Mouse (Mus musculus) heart, embryonic 16.5 days (tissue): ENCODE data around the gene Hdac4. TPM values are rescaled to one million over a fixed set of nuclear protein-coding genes. Genes with fewer than 3 reads are reported as not detected.
A peak's percentile ranks its signal among the peaks of the same experiment; 100 is the strongest.

Experiments
- ATAC-seq: fragments of 200-750 bp; cut with Nextera tagmentation; replicated peaks from 2 replicates; pipeline ENCODE4 v1.8.0; 2017; ENCODE audit warnings: moderate number of reproducible peaks; ENCODE audit not compliant: insufficient read depth, low FRiP score; ENCODE audit errors: extremely low read depth
- H3K27ac ChIP-seq: fragments of 300-500 bp; sonication (generic); 2 replicates; pipeline ENCODE4 v1.5.1; 2014; ENCODE audit warnings: mild to moderate bottlenecking, low read length, control low read depth, moderate library complexity
- H3K27me3 ChIP-seq: fragments of 300-500 bp; sonication (generic); 2 replicates; pipeline ENCODE4 v1.6.1; 2014; ENCODE audit warnings: low read length, mixed read lengths; ENCODE audit not compliant: control insufficient read depth, insufficient read depth
- H3K36me3 ChIP-seq: fragments of 300-500 bp; sonication (generic); 2 replicates; pipeline ENCODE4 v1.6.1; 2014; ENCODE audit not compliant: control insufficient read depth, insufficient read depth
- H3K4me1 ChIP-seq: fragments of 300-500 bp; sonication (generic); 2 replicates; pipeline ENCODE4 v1.6.1; 2014; ENCODE audit warnings: low read length, mixed read lengths; ENCODE audit not compliant: control insufficient read depth, insufficient read depth
- H3K4me2 ChIP-seq: fragments of 300-500 bp; sonication (generic); 2 replicates; pipeline ENCODE4 v1.6.1; 2014; ENCODE audit warnings: low read depth, mild to moderate bottlenecking, control low read depth, low read length
- H3K4me3 ChIP-seq: fragments of 300-500 bp; sonication (generic); 2 replicates; pipeline ENCODE4 v1.5.1; 2014; ENCODE audit warnings: mild to moderate bottlenecking, control low read depth, low read length
- H3K9ac ChIP-seq: fragments of 300-500 bp; sonication (generic); 2 replicates; pipeline ENCODE4 v1.6.1; 2014; ENCODE audit warnings: low read length, control low read depth
- H3K9me3 ChIP-seq: fragments of 300-500 bp; sonication (generic); replicated peaks from 2 replicates; pipeline ENCODE4 v1.6.1; 2016; ENCODE audit warnings: low read length; ENCODE audit not compliant: control insufficient read depth
- WGBS: fragments of 180-500 bp; shearing (Covaris S2); extraction: QIAGEN DNeasy Blood & Tissue Kit; methylation state at CpG from one replicate; pipeline ENCODE4 v1.1.7; 2014; 5-methylcytosine and 5-hydroxymethylcytosine counted together
- polyA plus RNA-seq: library from polyadenylated mRNA; unstranded; fragments of >200 nt; fragmentation: Nextera tagmentation; extraction: Ambion mirVana; gene quantifications from 2 replicates; pipeline ENCODE4 v1.2.1, GENCODE M21; 2015

Hdac4 gene
- polyA plus RNA-seq, 1 experiment from 2014 or later, result 18.1 TPM

- WGBS, result 73% methylated on average over 8 of the region's 8 CpGs
- Histone ChIP-seq H3K4me3 (no peak overlapping the region), H3K4me1 (no peaks in the 10 kb centered on the region), H3K9me3 (no peaks in the 10 kb centered on the region), H3K4me2 (no peak overlapping the region), H3K9ac (no peak overlapping the region), H3K27ac (no peak overlapping the region), H3K27me3 (no peaks in the 10 kb centered on the region), H3K36me3 (peaks cover 29% of the 10 kb centered on the region)
- no peak for ATAC-seq
Observed at GRCm38 (mm10) chr1:91987431-91987830, 208.1 kb downstream of the Hdac4 start.

DNA sequence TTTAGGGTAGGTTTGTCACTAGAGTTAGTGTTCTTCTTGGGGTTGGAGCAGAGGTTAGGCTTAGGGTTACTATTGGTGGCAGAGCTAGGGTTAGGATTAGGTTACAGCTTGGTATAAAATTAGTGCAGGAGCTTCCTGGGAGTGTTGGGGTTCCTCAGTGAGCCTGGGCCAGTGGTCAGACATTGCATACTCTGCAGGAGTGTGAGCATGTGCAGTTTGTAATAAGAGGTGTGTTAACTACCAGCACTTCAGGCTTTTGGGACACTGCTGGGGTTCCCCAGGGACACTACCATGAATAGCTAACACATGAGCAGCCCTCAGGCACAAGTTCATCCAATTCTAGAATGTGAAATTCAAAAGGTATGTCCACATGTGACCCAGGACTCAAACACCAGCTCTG is 209.7 kb downstream of the Hdac4 start:
- no peak overlapping the region for H3K9ac ChIP-seq
- H3K4me3 ChIP-seq, result no peak overlapping the region
- no peak for ATAC-seq
- H3K4me2 ChIP-seq, result no peak overlapping the region
- H3K9me3 ChIP-seq, result no peaks in the 10 kb centered on the region
- H3K4me1 ChIP-seq, result no peaks in the 10 kb centered on the region
- no peaks in the 10 kb centered on the region for H3K27me3 ChIP-seq
- H3K27ac ChIP-seq, result no peak overlapping the region
- peaks cover 23% of the 10 kb centered on the region for H3K36me3 ChIP-seq

- no peak overlapping the region for H3K9ac ChIP-seq
- H3K9me3 ChIP-seq, result no peaks in the 10 kb centered on the region
- H3K27ac ChIP-seq, result no peak overlapping the region
- H3K36me3 ChIP-seq, result peaks cover 20% of the 10 kb centered on the region
- no peaks in the 10 kb centered on the region for H3K27me3 ChIP-seq
- H3K4me3 ChIP-seq, result no peak overlapping the region
- WGBS, result 75% methylated on average over 8 of the region's 8 CpGs
- no peaks in the 10 kb centered on the region for H3K4me1 ChIP-seq
- no peak overlapping the region for H3K4me2 ChIP-seq
- ATAC-seq, result no peak
Observed at GRCm38 (mm10) chr1:91984507-91984906, 211.0 kb downstream of the Hdac4 start.

DNA sequence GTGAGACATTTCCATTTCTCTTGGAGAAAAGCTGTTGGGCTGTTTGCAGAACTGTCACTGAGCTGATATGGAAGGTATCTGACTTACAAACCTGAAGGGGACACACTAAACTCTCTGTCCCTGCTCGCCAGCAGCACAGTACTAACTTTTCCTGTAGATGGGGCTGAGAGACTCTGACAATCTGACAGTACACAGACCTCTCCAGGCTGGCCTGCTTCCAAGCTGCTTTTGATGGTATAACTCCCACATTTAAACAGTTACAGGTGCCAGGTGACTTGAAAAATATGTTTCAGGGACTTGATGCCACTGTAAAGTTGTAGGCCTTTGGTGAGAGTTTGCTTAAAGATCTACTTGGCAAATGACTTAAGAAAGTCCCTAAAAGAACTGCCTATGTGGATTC is 214.1 kb downstream of the Hdac4 start:
- ATAC-seq, result peak; percentile 55; the same call in 1 of the 2 replicates
- Histone ChIP-seq H3K4me2 (no peak overlapping the region), H3K36me3 (peaks cover 10% of the 10 kb centered on the region), H3K27me3 (no peaks in the 10 kb centered on the region), H3K4me3 (no peak overlapping the region), H3K9me3 (no peaks in the 10 kb centered on the region), H3K9ac (no peak overlapping the region), H3K4me1 (0 out of 2 replicates have a peak, but pooled peaks cover 4% of the 10 kb centered on the region), H3K27ac (no peak overlapping the region)
- 31% methylated on average over 1 of the region's 1 CpGs for WGBS

DNA sequence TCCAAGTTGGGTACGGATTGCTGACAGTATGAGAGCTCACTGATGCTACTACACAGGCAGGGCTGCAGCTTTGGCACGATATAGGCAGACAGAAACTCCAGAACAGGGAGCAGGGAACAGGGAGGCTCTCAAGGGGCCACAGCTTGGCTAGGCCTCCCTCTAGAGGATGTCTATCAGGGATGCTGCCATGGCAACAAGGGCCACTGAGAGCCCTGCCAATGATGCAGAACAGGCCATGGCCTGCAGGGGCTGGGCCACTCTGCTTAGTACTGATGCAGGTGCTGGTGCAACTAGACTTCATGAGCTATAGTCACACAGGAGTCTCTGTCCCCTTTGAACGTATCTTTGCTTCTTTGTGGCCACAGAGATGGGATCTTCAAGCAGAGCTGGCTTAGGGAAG is 217.1 kb downstream of the Hdac4 start:
- 55% methylated on average over 3 of the region's 3 CpGs for WGBS
- no peak overlapping the region for H3K4me3 ChIP-seq
- no peaks in the 10 kb centered on the region for H3K27me3 ChIP-seq
- no peak overlapping the region for H3K4me2 ChIP-seq
- peaks cover 13% of the 10 kb centered on the region for H3K36me3 ChIP-seq
- no peak overlapping the region for H3K9ac ChIP-seq
- no peak overlapping the region for H3K27ac ChIP-seq
- H3K9me3 ChIP-seq, result no peaks in the 10 kb centered on the region
- ATAC-seq, result no peak
- 0 out of 2 replicates have a peak, but pooled peaks cover 4% of the 10 kb centered on the region for H3K4me1 ChIP-seq

DNA sequence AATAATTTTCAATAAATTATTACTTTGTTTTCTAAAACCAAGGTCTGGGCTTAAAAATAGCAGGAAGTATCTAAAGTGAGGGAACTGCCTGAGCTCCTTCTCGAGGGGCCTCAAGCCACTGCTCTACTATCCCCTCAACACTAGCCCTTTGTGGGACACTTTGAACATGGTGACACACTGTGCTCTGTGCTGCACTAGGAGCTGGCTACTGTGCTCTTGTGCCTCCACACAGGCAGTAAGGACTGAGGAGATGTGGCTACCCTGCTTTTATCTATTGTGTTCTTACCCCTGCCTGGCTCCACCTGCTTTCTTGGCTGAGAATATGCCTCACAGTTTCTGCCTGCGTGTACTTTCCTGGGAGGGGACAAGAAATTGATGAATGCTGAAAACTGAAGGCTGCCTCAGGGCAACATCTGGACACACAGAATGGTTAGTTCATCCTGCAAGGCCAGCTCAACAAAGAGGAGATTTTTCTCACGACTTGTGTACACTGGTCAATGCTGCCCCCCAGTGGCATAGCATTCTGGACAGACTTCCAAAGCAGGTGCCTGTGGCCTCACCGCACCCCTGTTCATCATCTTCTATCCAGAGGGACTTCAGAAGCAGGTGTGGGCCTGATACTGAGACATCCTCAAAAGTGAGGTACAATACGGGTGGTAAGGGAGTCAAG is 226.7 kb downstream of the Hdac4 start:
- H3K4me3 ChIP-seq, result no peak overlapping the region
- H3K4me2 ChIP-seq, result no peak overlapping the region
- WGBS, result 66% methylated on average over 5 of the region's 5 CpGs
- ATAC-seq, result no peak
- no peaks in the 10 kb centered on the region for H3K4me1 ChIP-seq
- H3K27ac ChIP-seq, result no peak overlapping the region
- no peaks in the 10 kb centered on the region for H3K9me3 ChIP-seq
- no peaks in the 10 kb centered on the region for H3K27me3 ChIP-seq
- peaks cover 33% of the 10 kb centered on the region for H3K36me3 ChIP-seq
- no peak overlapping the region for H3K9ac ChIP-seq

DNA sequence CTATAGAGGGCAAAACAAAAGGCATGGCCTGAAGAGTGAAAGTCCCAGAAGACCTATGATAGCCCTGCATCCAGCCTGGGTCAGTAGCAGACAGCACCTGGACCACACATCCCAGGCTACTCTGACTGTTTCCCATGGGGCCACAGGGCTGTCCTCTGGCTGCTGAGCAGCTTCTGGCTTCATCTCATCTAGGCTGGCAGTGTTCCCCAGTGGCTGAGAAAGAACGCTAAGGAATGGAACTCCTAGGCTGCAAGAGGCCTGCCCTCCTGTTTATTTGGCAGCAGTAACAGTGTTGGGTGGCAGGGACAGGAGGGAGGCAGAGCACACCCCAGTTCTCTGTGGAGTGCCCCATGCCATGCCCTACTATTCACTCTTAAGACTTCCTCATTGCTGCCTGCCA is 228.5 kb downstream of the Hdac4 start:
- Histone ChIP-seq H3K9ac (no peak overlapping the region), H3K4me1 (no peaks in the 10 kb centered on the region), H3K4me3 (no peak overlapping the region), H3K36me3 (peaks cover 28% of the 10 kb centered on the region), H3K4me2 (no peak overlapping the region), H3K27ac (no peak overlapping the region), H3K9me3 (no peaks in the 10 kb centered on the region), H3K27me3 (no peaks in the 10 kb centered on the region)
- no peak for ATAC-seq
- 73% methylated on average over 1 of the region's 1 CpGs for WGBS

DNA sequence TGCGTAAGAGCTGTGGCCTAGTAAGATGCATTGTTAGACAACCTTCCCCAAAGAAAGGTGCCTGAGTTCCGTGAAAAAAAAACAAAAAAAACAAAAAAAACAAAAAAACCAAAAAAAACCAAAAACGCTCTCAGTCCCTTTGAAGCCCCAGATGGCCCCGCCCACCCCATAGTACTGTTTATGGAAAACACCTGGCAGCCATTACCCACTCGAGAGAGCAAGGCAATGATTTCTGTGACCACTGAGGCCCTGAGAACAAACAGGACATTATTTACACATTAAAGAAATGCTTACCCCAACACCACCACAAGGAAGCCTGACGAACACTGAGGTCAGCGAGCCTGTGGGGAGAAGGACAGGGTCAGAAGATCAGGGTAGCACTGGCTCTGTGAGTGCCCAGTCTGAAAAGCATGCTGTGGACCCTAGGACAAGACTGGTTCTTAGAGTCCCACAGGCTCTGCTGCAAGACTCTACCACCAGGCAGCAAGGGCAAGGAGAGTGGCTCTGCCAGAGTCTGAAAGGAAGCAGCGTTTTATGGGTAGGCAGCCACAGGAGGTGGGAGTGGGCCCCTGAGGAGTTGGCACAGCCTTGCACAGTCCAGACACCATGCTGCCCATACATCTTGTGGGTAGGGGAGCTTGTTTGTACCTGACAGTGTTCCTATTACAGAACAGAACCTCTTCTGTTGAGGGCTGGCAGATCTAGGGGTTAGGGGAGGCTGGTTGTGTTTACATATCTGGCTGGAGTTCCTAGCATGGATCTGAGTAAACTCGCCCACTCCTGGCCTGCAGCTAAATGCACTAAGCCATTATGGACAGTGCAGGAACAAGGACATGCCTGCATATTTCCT is 230.8 kb downstream of the Hdac4 start:
- Histone ChIP-seq H3K4me1 (no peaks in the 10 kb centered on the region), H3K27ac (no peak overlapping the region), H3K27me3 (no peaks in the 10 kb centered on the region), H3K36me3 (peaks cover 25% of the 10 kb centered on the region), H3K9ac (no peak overlapping the region), H3K4me2 (no peak overlapping the region), H3K4me3 (no peak overlapping the region), H3K9me3 (no peaks in the 10 kb centered on the region)
- ATAC-seq, result no peak
- WGBS, result 82% methylated on average over 9 of the region's 9 CpGs

GRCm38 (mm10) chr1:91962256-91962655 is 233.2 kb downstream of the Hdac4 start:
- Histone ChIP-seq H3K27ac (no peak overlapping the region), H3K9ac (no peak overlapping the region), H3K27me3 (no peaks in the 10 kb centered on the region), H3K4me1 (no peaks in the 10 kb centered on the region), H3K9me3 (no peaks in the 10 kb centered on the region), H3K4me3 (no peak overlapping the region), H3K4me2 (no peak overlapping the region), H3K36me3 (peaks cover 21% of the 10 kb centered on the region)
- no peak for ATAC-seq
- WGBS, result 61% methylated on average over 1 of the region's 1 CpGs
